8 mouse cellular contexts compared by ENCODE assay signal in the genomic region with DNA sequence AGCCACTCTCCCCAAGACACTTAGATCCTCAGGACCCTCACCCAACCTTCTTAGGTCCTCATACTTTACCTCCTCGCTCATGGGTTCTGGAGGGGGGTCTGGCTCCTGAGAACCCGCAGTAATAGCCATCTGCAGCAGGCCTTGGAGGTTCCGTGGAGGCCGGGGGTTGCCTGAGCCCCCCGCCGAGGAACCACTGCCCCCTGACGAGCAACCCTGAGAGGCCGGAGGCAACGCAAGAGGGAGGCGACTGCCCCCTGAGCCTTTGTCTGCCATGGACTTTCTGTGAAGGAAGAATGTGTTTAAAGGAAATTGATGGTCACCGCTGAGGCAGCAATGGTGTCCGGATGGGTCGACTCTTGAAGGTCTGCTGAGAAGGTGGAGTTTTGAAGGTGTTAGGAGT. TPM values are rescaled to one million over a fixed set of nuclear protein-coding genes. Genes with fewer than 3 reads are reported as not detected.
DNase-seq lines count a peak whose midpoint lies in the region; ATAC-seq lines count a peak whose summit lies in the region.

No protein-coding gene starts in this region.

- 2% methylated on average over 13 of the region's 13 CpGs for WGBS in kidney, embryonic 16.5 days
- WGBS in embryonic facial prominence, embryonic 10.5 days = 3% methylated on average over 13 of the region's 13 CpGs
- WGBS in hindbrain, embryonic 14.5 days = under 1% methylated on average over 13 of the region's 13 CpGs
- WGBS in midbrain, embryonic 15.5 days = 3% methylated on average over 13 of the region's 13 CpGs

- H3K9ac ChIP-seq in kidney, embryonic 16.5 days (replicated peaks; ENCODE audit: low read length) = peak overlapping the region; percentile 77
- H3K9ac ChIP-seq in hindbrain, embryonic 14.5 days = peak overlapping the region; percentile 58
- peak overlapping the region; percentile 55 for H3K9ac ChIP-seq in midbrain, embryonic 15.5 days

- H3K9me3 ChIP-seq in kidney, embryonic 16.5 days (ENCODE audit: low read length) = no peaks in the 10 kb centered on the region
- H3K9me3 ChIP-seq in embryonic facial prominence, embryonic 10.5 days = no peaks in the 10 kb centered on the region
- no peaks in the 10 kb centered on the region for H3K9me3 ChIP-seq in hindbrain, embryonic 14.5 days (ENCODE audit: control insufficient read depth, low read length)
- H3K9me3 ChIP-seq in midbrain, embryonic 15.5 days = no peaks in the 10 kb centered on the region

- ATAC-seq in kidney, embryonic 16.5 days (ENCODE audit: low FRiP score, low TSS enrichment) = peak; percentile 4; the same call in 1 of the 2 replicates
- ATAC-seq in hindbrain, embryonic 14.5 days (ENCODE audit: low FRiP score) = no peak
- peak; percentile 3 for ATAC-seq in midbrain, embryonic 15.5 days (replicated peaks)

- peaks cover 11% of the 10 kb centered on the region for H3K36me3 ChIP-seq in kidney, embryonic 16.5 days (ENCODE audit: insufficient read depth, low read length)
- H3K36me3 ChIP-seq in embryonic facial prominence, embryonic 10.5 days (replicated peaks) = peaks cover 31% of the 10 kb centered on the region
- H3K36me3 ChIP-seq in hindbrain, embryonic 14.5 days (replicated peaks; ENCODE audit: control insufficient read depth, insufficient read depth) = peaks cover 22% of the 10 kb centered on the region
- peaks cover 17% of the 10 kb centered on the region; the same call in 1 of the 2 replicates for H3K36me3 ChIP-seq in midbrain, embryonic 15.5 days (replicated peaks)

- no peaks in the 10 kb centered on the region for H3K27me3 ChIP-seq in kidney, embryonic 16.5 days (ENCODE audit: insufficient read depth, low read length)
- H3K27me3 ChIP-seq in embryonic facial prominence, embryonic 10.5 days (replicated peaks; ENCODE audit: low read depth, poor library complexity, severe bottlenecking) = no peaks in the 10 kb centered on the region
- H3K27me3 ChIP-seq in hindbrain, embryonic 14.5 days (ENCODE audit: control insufficient read depth, insufficient read depth, low read length) = no peaks in the 10 kb centered on the region
- no peaks in the 10 kb centered on the region for H3K27me3 ChIP-seq in midbrain, embryonic 15.5 days (replicated peaks)

- peak overlapping the region; percentile 98 for H3K4me2 ChIP-seq in kidney, embryonic 16.5 days (replicated peaks; ENCODE audit: low read depth, low read length)
- peak overlapping the region; percentile 81 for H3K4me2 ChIP-seq in hindbrain, embryonic 14.5 days (replicated peaks)
- peak overlapping the region; percentile 98 for H3K4me2 ChIP-seq in midbrain, embryonic 15.5 days

- H3K4me3 ChIP-seq in kidney, embryonic 16.5 days (ENCODE audit: low read length) = peak overlapping the region; percentile 88
- peak overlapping the region; percentile 83 for H3K4me3 ChIP-seq in embryonic facial prominence, embryonic 10.5 days
- H3K4me3 ChIP-seq in hindbrain, embryonic 14.5 days (replicated peaks; ENCODE audit: low read length) = peak overlapping the region; percentile 57
- H3K4me3 ChIP-seq in midbrain, embryonic 15.5 days = peak overlapping the region; percentile 70

- H3K4me1 ChIP-seq in kidney, embryonic 16.5 days (ENCODE audit: insufficient read depth, low read length) = peaks cover 9% of the 10 kb centered on the region
- peaks cover 8% of the 10 kb centered on the region for H3K4me1 ChIP-seq in embryonic facial prominence, embryonic 10.5 days
- peaks cover 8% of the 10 kb centered on the region for H3K4me1 ChIP-seq in hindbrain, embryonic 14.5 days (replicated peaks; ENCODE audit: control insufficient read depth, insufficient read depth, low read length)
- peaks cover 11% of the 10 kb centered on the region for H3K4me1 ChIP-seq in midbrain, embryonic 15.5 days

- peak overlapping the region; percentile 63; the same call in 1 of the 2 replicates for H3K27ac ChIP-seq in kidney, embryonic 16.5 days (ENCODE audit: low read length)
- peak overlapping the region; percentile 83 for H3K27ac ChIP-seq in embryonic facial prominence, embryonic 10.5 days (replicated peaks)
- H3K27ac ChIP-seq in hindbrain, embryonic 14.5 days = peak overlapping the region; percentile 68
- peak overlapping the region; percentile 82 for H3K27ac ChIP-seq in midbrain, embryonic 15.5 days

- DNase-seq in kidney, postnatal 10 days = no peak
- DNase-seq in embryonic facial prominence, embryonic 10.5 days (ENCODE audit: low spot score) = no peak
- no peak for DNase-seq in hindbrain, embryonic 14.5 days (ENCODE audit: low spot score)
- no peak for DNase-seq in retina, embryonic 14.5 days (ENCODE audit: low spot score)
- DNase-seq in spleen, adult 12 weeks (ENCODE audit: low spot score) = no peak
- DNase-seq in left cerebral cortex, adult 18-20 months (ENCODE audit: low spot score in 2 of 2) = no peak

RNA-seq across cellular contexts. Expression of gene Hspbp1, which starts 0.7 kb away (rescaled TPM):
- polyA plus RNA-seq in kidney, embryonic 16.5 days (2015; fragmentation: Nextera tagmentation; extraction: Ambion mirVana) = 114 and 118 TPM in 2 replicates
- 131 and 136 TPM in 2 replicates for polyA plus RNA-seq in embryonic facial prominence, embryonic 10.5 days (2016; fragmentation: Nextera tagmentation; extraction: Ambion mirVana)
- 146 and 154 TPM in 2 replicates for polyA plus RNA-seq in hindbrain, embryonic 14.5 days (2014; fragmentation: Nextera tagmentation; extraction: Ambion mirVana)
- 165 TPM in 2 replicates for polyA plus RNA-seq in midbrain, embryonic 15.5 days (2015; fragmentation: Nextera tagmentation; extraction: Ambion mirVana)
- 100 to 1,000 TPM; 100 to 105 TPM for total RNA-seq in left cerebral cortex, adult 18-20 months (2021)

RNA-seq across cellular contexts. Expression of gene Brsk1, which starts 6.2 kb away (rescaled TPM):
- polyA plus RNA-seq in kidney, embryonic 16.5 days (2015; fragmentation: Nextera tagmentation; extraction: Ambion mirVana) = 1.2 and 1.3 TPM in 2 replicates
- polyA plus RNA-seq in embryonic facial prominence, embryonic 10.5 days (2016; fragmentation: Nextera tagmentation; extraction: Ambion mirVana) = 2.0 and 2.2 TPM in 2 replicates
- polyA plus RNA-seq in hindbrain, embryonic 14.5 days (2014; fragmentation: Nextera tagmentation; extraction: Ambion mirVana) = 10.3 and 10.5 TPM in 2 replicates
- polyA plus RNA-seq in midbrain, embryonic 15.5 days (2015; fragmentation: Nextera tagmentation; extraction: Ambion mirVana) = 8.6 TPM in 2 replicates
- total RNA-seq in left cerebral cortex, adult 18-20 months (2021) = 100 to 1,000 TPM; 436 to 437 TPM

RNA-seq across cellular contexts. Expression of gene Ppp6r1, which starts 25.4 kb away (rescaled TPM):
- 3.2 and 5.2 TPM in 2 replicates for polyA plus RNA-seq in kidney, embryonic 16.5 days (2015; fragmentation: Nextera tagmentation; extraction: Ambion mirVana)
- 9.3 and 11.0 TPM in 2 replicates for polyA plus RNA-seq in embryonic facial prominence, embryonic 10.5 days (2016; fragmentation: Nextera tagmentation; extraction: Ambion mirVana)
- 6.2 and 8.4 TPM in 2 replicates for polyA plus RNA-seq in hindbrain, embryonic 14.5 days (2014; fragmentation: Nextera tagmentation; extraction: Ambion mirVana)
- 10.5 TPM in 2 replicates for polyA plus RNA-seq in midbrain, embryonic 15.5 days (2015; fragmentation: Nextera tagmentation; extraction: Ambion mirVana)
- total RNA-seq in left cerebral cortex, adult 18-20 months (2021) = 100 to 1,000 TPM; 129 to 135 TPM

RNA-seq across cellular contexts. Expression of gene Tmem150b, which starts 40.8 kb away (rescaled TPM):
- 0.07 and 0.08 TPM in 2 replicates for polyA plus RNA-seq in kidney, embryonic 16.5 days (2015; fragmentation: Nextera tagmentation; extraction: Ambion mirVana)
- 0.14 and 0.20 TPM in 2 replicates for polyA plus RNA-seq in embryonic facial prominence, embryonic 10.5 days (2016; fragmentation: Nextera tagmentation; extraction: Ambion mirVana)
- polyA plus RNA-seq in hindbrain, embryonic 14.5 days (2014; fragmentation: Nextera tagmentation; extraction: Ambion mirVana) = 0.12 and 0.24 TPM in 2 replicates
- 0.09 and 0.25 TPM in 2 replicates for polyA plus RNA-seq in midbrain, embryonic 15.5 days (2015; fragmentation: Nextera tagmentation; extraction: Ambion mirVana)
- total RNA-seq in left cerebral cortex, adult 18-20 months (2021) = not detected

RNA-seq across cellular contexts. Expression of gene Tmem86b, which starts 53.0 kb away (rescaled TPM):
- polyA plus RNA-seq in kidney, embryonic 16.5 days (2015; fragmentation: Nextera tagmentation; extraction: Ambion mirVana) = 1.2 and 1.3 TPM in 2 replicates
- 1.9 and 2.1 TPM in 2 replicates for polyA plus RNA-seq in embryonic facial prominence, embryonic 10.5 days (2016; fragmentation: Nextera tagmentation; extraction: Ambion mirVana)
- polyA plus RNA-seq in hindbrain, embryonic 14.5 days (2014; fragmentation: Nextera tagmentation; extraction: Ambion mirVana) = 2.0 and 2.7 TPM in 2 replicates
- polyA plus RNA-seq in midbrain, embryonic 15.5 days (2015; fragmentation: Nextera tagmentation; extraction: Ambion mirVana) = 3.8 and 4.2 TPM in 2 replicates
- total RNA-seq in left cerebral cortex, adult 18-20 months (2021) = 10 to 100 TPM; 13.9 to 16.7 TPM
